Mouse (Mus musculus) CH12.LX (cell line): ENCODE results near the gene Micu2. TPM values are rescaled to one million over a fixed set of nuclear protein-coding genes. Genes with fewer than 3 reads are reported as not detected.
A peak's percentile ranks its signal among the peaks of the same experiment; 100 is the strongest.

ENCODE experiments used
- DNase-seq: peaks from one replicate; pipeline ENCODE4 v3.0.0-alpha.2; 2013; ENCODE audit errors: extremely low read depth
- H3K27ac ChIP-seq: 2 replicates; pipeline ENCODE4 v1.5.1; 2012; ENCODE audit warnings: low read depth, mild to moderate bottlenecking, control low read depth, moderate library complexity; ENCODE audit not compliant: insufficient read depth
- H3K27me3 ChIP-seq: replicated peaks from 2 replicates; pipeline ENCODE3; 2012; ENCODE audit warnings: inconsistent platforms
- H3K36me3 ChIP-seq, 2 experiments: replicated peaks in 1 of 2; 2 replicates each; pipeline versions ENCODE3 to v1.6.1; 2012; ENCODE audit warnings: inconsistent platforms in 1 of 2, low read length in 1 of 2, mild to moderate bottlenecking in 1 of 2, mixed read lengths in 1 of 2, moderate library complexity in 1 of 2; ENCODE audit not compliant: control insufficient read depth in 1 of 2, insufficient read depth in 1 of 2
- H3K4me1 ChIP-seq, 2 experiments: 2 replicates each; pipeline ENCODE4 v1.6.1; 2012; ENCODE audit warnings: inconsistent platforms in 1 of 2, moderate library complexity in 1 of 2; ENCODE audit not compliant: insufficient read depth in 2 of 2, control insufficient read depth in 1 of 2
- H3K4me2 ChIP-seq: 2 replicates; pipeline ENCODE4 v1.6.1; 2012; ENCODE audit warnings: low read depth, mild to moderate bottlenecking, control low read depth; ENCODE audit not compliant: poor library complexity, insufficient read depth, severe bottlenecking
- H3K4me3 ChIP-seq, 3 experiments: fragments of 150-350 bp in 1 of 3; sonication (generic) in 1 of 3; replicated peaks in 1 of 3; 2 replicates each; pipeline versions ENCODE3 to v1.5.1; 2011 to 2012; ENCODE audit warnings: low read depth in 2 of 3, low read length in 2 of 3, mild to moderate bottlenecking in 2 of 3, moderate library complexity in 2 of 3, control low read depth in 1 of 3, improper control_type of control experiment in 1 of 3, inconsistent platforms in 1 of 3, mixed read lengths in 1 of 3; ENCODE audit not compliant: poor library complexity in 1 of 3
- H3K79me2 ChIP-seq: replicated peaks from 2 replicates; pipeline ENCODE4 v1.6.1; 2012; ENCODE audit warnings: mild to moderate bottlenecking, moderate library complexity; ENCODE audit not compliant: control insufficient read depth, poor library complexity, insufficient read depth, severe bottlenecking; ENCODE audit errors: extremely low read depth
- H3K9ac ChIP-seq: 2 replicates; pipeline ENCODE4 v1.6.1; 2012; ENCODE audit warnings: low read depth, mild to moderate bottlenecking, control low read depth, moderate library complexity; ENCODE audit not compliant: insufficient read depth
- H3K9me3 ChIP-seq: replicated peaks from 2 replicates; pipeline ENCODE3; 2012; ENCODE audit warnings: low read length, inconsistent platforms, mixed read lengths
- CHD1 ChIP-seq: IDR thresholded peaks from 2 replicates; pipeline ENCODE4 v1.6.1; 2012; ENCODE audit warnings: low read depth, low read length, improper control_type of control experiment, inconsistent platforms
- CHD2 ChIP-seq: IDR thresholded peaks from 2 replicates; pipeline ENCODE4 v1.6.1; 2011; ENCODE audit warnings: low read length, improper control_type of control experiment
- CTCF ChIP-seq, 2 experiments: IDR thresholded peaks in 1 of 2; conservative IDR thresholded peaks in 1 of 2; 2 replicates each; pipeline ENCODE4 v1.5.1; 2011 to 2012; ENCODE audit warnings: low read depth in 2 of 2, low read length in 2 of 2, improper control_type of control experiment in 1 of 2, inconsistent platforms in 1 of 2, mild to moderate bottlenecking in 1 of 2, moderate library complexity in 1 of 2
- E2F4 ChIP-seq: IDR thresholded peaks from 2 replicates; pipeline ENCODE4 v1.6.1; 2011; ENCODE audit warnings: low read depth, low read length, improper control_type of control experiment; ENCODE audit not compliant: insufficient replicate concordance
- ELF1 ChIP-seq: IDR thresholded peaks from 2 replicates; pipeline ENCODE4 v1.6.1; 2014; ENCODE audit warnings: low read depth, mild to moderate bottlenecking, inconsistent platforms, low read length, improper control_type of control experiment
- HCFC1 ChIP-seq: IDR thresholded peaks from 2 replicates; pipeline ENCODE4 v1.6.1; 2012; ENCODE audit warnings: low read depth, mild to moderate bottlenecking, inconsistent platforms, low read length, improper control_type of control experiment
- JUND ChIP-seq: conservative IDR thresholded peaks from 2 replicates; pipeline ENCODE4 v1.6.1; 2011; ENCODE audit warnings: low read depth, low read length, improper control_type of control experiment
- KAT2A ChIP-seq: IDR thresholded peaks from 2 replicates; pipeline ENCODE4 v1.6.1; 2012; ENCODE audit warnings: low read length, improper control_type of control experiment, inconsistent platforms; ENCODE audit not compliant: insufficient replicate concordance
- MEF2A ChIP-seq: IDR thresholded peaks from 2 replicates; pipeline ENCODE4 v1.6.1; 2014; ENCODE audit warnings: low read depth, mild to moderate bottlenecking, inconsistent platforms, low read length, improper control_type of control experiment, borderline replicate concordance
- MXI1 ChIP-seq: IDR thresholded peaks from 2 replicates; pipeline ENCODE4 v1.6.1; 2011; ENCODE audit warnings: mild to moderate bottlenecking, low read depth, low read length, improper control_type of control experiment
- MYC ChIP-seq: IDR thresholded peaks from 2 replicates; pipeline ENCODE4 v1.6.1; 2011; ENCODE audit warnings: low read depth, mild to moderate bottlenecking, improper control_type of control experiment, low read length
- PAX5 ChIP-seq: IDR thresholded peaks from 2 replicates; pipeline ENCODE4 v1.6.1; 2012; ENCODE audit warnings: low read length, inconsistent platforms, mixed read lengths
- RAD21 ChIP-seq: IDR thresholded peaks from 2 replicates; pipeline ENCODE4 v1.6.1; 2011; ENCODE audit warnings: low read depth, mild to moderate bottlenecking, low read length, improper control_type of control experiment, moderate library complexity
- SIN3A ChIP-seq: IDR thresholded peaks from 2 replicates; pipeline ENCODE4 v1.6.1; 2012; ENCODE audit warnings: low read length, improper control_type of control experiment, inconsistent platforms
- SMC3 ChIP-seq: IDR thresholded peaks from 2 replicates; pipeline ENCODE4 v1.6.1; 2011; ENCODE audit warnings: low read depth, low read length, improper control_type of control experiment
- TCF12 ChIP-seq: IDR thresholded peaks from 2 replicates; pipeline ENCODE4 v1.6.1; 2014; ENCODE audit warnings: low read depth, mild to moderate bottlenecking, inconsistent platforms, low read length, improper control_type of control experiment
- UBTF ChIP-seq: IDR thresholded peaks from 2 replicates; pipeline ENCODE4 v1.6.1; 2012; ENCODE audit warnings: low read depth, mild to moderate bottlenecking, inconsistent platforms, low read length, improper control_type of control experiment, moderate library complexity
- USF1 ChIP-seq: IDR thresholded peaks from 2 replicates; pipeline ENCODE4 v1.6.1; 2014; ENCODE audit warnings: low read depth, mild to moderate bottlenecking, inconsistent platforms, low read length, improper control_type of control experiment
- USF2 ChIP-seq: conservative IDR thresholded peaks from 2 replicates; pipeline ENCODE4 v1.6.1; 2011; ENCODE audit warnings: low read depth, low read length, improper control_type of control experiment
- ZKSCAN1 ChIP-seq: IDR thresholded peaks from 2 replicates; pipeline ENCODE4 v1.6.1; 2012; ENCODE audit warnings: low read depth, inconsistent platforms, low read length, improper control_type of control experiment, borderline replicate concordance
- ZNF384 ChIP-seq: IDR thresholded peaks from 2 replicates; pipeline ENCODE4 v1.6.1; 2012; ENCODE audit warnings: low read depth, low read length, improper control_type of control experiment, inconsistent platforms
- dilution Hi-C: fragments of 300-500 bp; cut with MboI; formaldehyde crosslinking; loops from 2 replicates; pipeline ENCODE4 v1.14.3; 2020; ENCODE audit warnings: low sequenced_read_pairs; ENCODE audit not compliant: extremely low pct_unique_long_range_greater_than_20kb, extremely low pct_ligation_motif_present
- in situ Hi-C: fragments of 300-500 bp; cut with MboI; formaldehyde crosslinking; loops from 3 replicates; pipeline ENCODE4 v1.14.3; 2019; ENCODE audit warnings: low sequenced_read_pairs, low pct_ligation_motif_present, low pct_unique_long_range_greater_than_20kb, mixed read lengths
- polyA plus RNA-seq: library from polyadenylated mRNA; unstranded; fragments of >175 nt; gene quantifications from 2 replicates; pipeline ENCODE4 v1.2.1, GENCODE M21; 2012; ENCODE audit warnings: low read depth; ENCODE audit not compliant: insufficient read length
- total RNA-seq, 2 experiments: library from RNA; depleted of rRNA; stranded (reverse); fragments of 300-350 nt in 1 of 2; fragments of >200 nt in 1 of 2; gene quantifications; 2 replicates each; pipeline ENCODE4 v1.2.3; 2012 to 2014

Micu2 gene
- total and polyA plus RNA-seq, 3 experiments = 39.8 to 62.5 (median 52.7) TPM

DNA sequence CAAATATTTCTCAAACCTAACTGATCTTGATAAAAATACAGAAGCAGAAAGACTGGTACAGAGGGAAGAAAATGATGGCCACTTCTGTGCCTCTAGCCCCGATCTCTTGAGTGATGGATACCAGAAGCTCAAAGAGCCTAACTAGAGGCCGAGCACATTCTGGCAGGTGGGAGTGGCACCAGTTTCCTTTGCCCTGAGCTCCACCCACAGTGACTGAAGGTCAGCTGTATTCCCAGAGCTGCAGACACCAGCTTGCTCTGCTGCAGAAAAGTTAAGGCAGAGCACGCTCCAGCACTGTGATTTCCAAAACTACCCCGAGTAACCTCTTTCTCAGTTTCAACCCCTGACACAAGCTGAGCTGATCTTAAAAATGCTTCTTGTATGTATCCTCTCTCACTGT, 37.2 kb downstream of the Micu2 start:
- no peaks in the 10 kb centered on the region for H3K27me3 ChIP-seq
- dilution Hi-C loops = no loop called here
- H3K9me3 ChIP-seq = no peaks in the 10 kb centered on the region
- H3K9ac ChIP-seq = no peak overlapping the region
- H3K36me3 ChIP-seq = peaks cover 2 to 39% of the 10 kb centered on the region in 2 experiments
- H3K4me2 ChIP-seq = no peak overlapping the region
- H3K79me2 ChIP-seq = no peaks in the 10 kb centered on the region
- TF ChIP-seq MEF2A = no peak
- TF ChIP-seq MYC = no peak
- TF ChIP-seq SIN3A = no peak
- TF ChIP-seq JUND = no peak
- TF ChIP-seq USF2 = no peak
- TF ChIP-seq CHD1 = no peak
- no peak for TF ChIP-seq MXI1
- TF ChIP-seq UBTF = no peak
- TF ChIP-seq ELF1 = no peak
- no peak for TF ChIP-seq ZNF384
- no peak for TF ChIP-seq HCFC1
- TF ChIP-seq TCF12 = no peak
- no peak for TF ChIP-seq CTCF (conservative IDR thresholded peaks at IDR 0.05 in 1 of 2, IDR thresholded peaks at IDR 0.05 in 1 of 2; ENCODE audit: low read depth in 2 of 2, low read length in 2 of 2)
- no peak for TF ChIP-seq E2F4
- TF ChIP-seq ZKSCAN1 = no peak
- no peak for TF ChIP-seq CHD2
- no peak overlapping the region for H3K27ac ChIP-seq
- H3K4me1 ChIP-seq = peaks cover 0 to 4% of the 10 kb centered on the region in 2 experiments; a peak in 2 of 4 replicates
- in situ Hi-C loops = no loop called here
- no peak overlapping the region for H3K4me3 ChIP-seq
- DNase-seq = no peak

DNA sequence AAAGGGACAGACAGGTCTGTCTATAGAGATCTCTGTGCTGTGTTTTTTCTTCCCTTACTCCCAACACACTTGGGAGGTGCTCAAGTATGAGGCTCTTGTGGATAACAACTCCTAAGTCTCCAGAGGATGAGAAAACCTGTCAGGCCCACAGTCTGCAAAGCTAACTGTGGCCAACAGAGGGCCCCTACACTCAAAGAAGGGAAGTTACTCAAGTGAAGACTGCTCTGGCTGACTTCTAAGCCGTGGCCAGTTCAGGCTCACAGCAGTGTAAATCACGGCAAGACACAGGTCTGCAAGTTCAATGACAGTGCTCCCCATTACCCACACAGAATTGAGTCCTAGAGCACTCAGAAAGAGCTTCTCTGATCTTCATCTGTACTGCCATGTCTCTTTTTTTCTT, 48.0 kb downstream of the Micu2 start:
- Histone ChIP-seq H3K4me3 (no peak overlapping the region), H3K9me3 (no peaks in the 10 kb centered on the region), H3K27me3 (no peaks in the 10 kb centered on the region), H3K27ac (no peak overlapping the region), H3K4me2 (no peak overlapping the region), H3K36me3 (peaks cover 13 to 58% of the 10 kb centered on the region in 2 experiments), H3K9ac (no peak overlapping the region), H3K79me2 (no peaks in the 10 kb centered on the region), H3K4me1 (no peaks in the 10 kb centered on the region)
- in situ Hi-C loops (no loop called here), dilution Hi-C loops (no loop called here)
- TF ChIP-seq PAX5 (no peak), USF1 (no peak), E2F4 (no peak), SMC3 (peak; percentile 57), ZKSCAN1 (no peak), KAT2A (no peak), RAD21 (peak; percentile 57), CTCF (conservative IDR thresholded peaks at IDR 0.05 in 1 of 2, IDR thresholded peaks at IDR 0.05 in 1 of 2; ENCODE audit: low read depth in 2 of 2, low read length in 2 of 2) (peak; percentile 44 to 66; a peak in 3 of 4 replicates)
- DNase-seq = peak; percentile 50
